Comparison of ENCODE assay signal across 24 mouse cellular contexts in the genomic region with DNA sequence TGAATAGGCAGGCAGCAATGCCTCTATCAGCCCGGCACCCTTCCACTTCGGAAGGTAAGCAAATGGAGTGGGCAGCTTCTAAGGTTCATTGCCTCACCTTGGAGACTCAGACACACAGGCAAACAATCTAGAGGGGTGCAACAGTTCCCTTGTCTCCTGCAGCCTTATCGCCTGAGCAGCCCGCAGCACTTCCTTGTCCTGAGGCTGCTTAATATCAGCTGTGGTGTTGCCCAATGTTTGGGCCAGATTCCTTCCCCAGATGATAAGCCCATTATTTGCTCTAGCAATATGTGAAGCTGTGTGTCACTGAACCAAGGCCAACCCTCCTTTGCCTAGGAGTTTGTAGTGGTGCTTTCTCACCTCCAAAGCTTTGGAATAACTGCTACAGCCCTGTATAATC. TPM values are rescaled to one million over a fixed set of nuclear protein-coding genes. Genes with fewer than 3 reads are reported as not detected.
A peak's percentile ranks its signal among the peaks of the same experiment; 100 is the strongest.
DNase-seq lines count a peak whose midpoint lies in the region; ATAC-seq lines count a peak whose summit lies in the region.
"Had no signal": no experiment of that assay in that cellular context is flagged by ENCODE, and none has a peak within 500 bp of the region (broad histone marks: within the 10 kb centered on the region; RNA-seq: fewer than 3 reads in every experiment).

No protein-coding gene starts in this region.

- 0 out of 2 replicates have a peak, but pooled peaks have one; percentile 30 for ATAC-seq in liver, embryonic 12.5 days
- peak; percentile 77 for ATAC-seq in intestine, embryonic 14.5 days (replicated peaks; ENCODE audit: low FRiP score, low TSS enrichment, low read depth)
- ATAC-seq in megakaryocyte progenitor cell, adult 5-6 weeks (replicated peaks; ENCODE audit: poor library complexity), result peak; percentile 94
- ATAC-seq: hindbrain, embryonic 16.5 days; midbrain, embryonic 16.5 days had no signal

- no peak overlapping the region for H3K9ac ChIP-seq in liver, embryonic 12.5 days
- H3K9ac ChIP-seq in intestine, embryonic 14.5 days (ENCODE audit: low read length), result no peak overlapping the region
- H3K9ac ChIP-seq: forebrain, embryonic 15.5 days; kidney, embryonic 15.5 days; liver, embryonic 13.5 days had no signal

- H3K9me3 ChIP-seq in liver, embryonic 12.5 days (replicated peaks), result no peaks in the 10 kb centered on the region
- H3K9me3 ChIP-seq in intestine, embryonic 14.5 days (ENCODE audit: control insufficient read depth, low read length), result no peaks in the 10 kb centered on the region
- H3K9me3 ChIP-seq: forebrain, embryonic 15.5 days; kidney, embryonic 15.5 days; liver, embryonic 13.5 days; megakaryocyte, embryonic 14.5 days had no signal

- no peak overlapping the region for H3K27ac ChIP-seq in liver, embryonic 12.5 days
- H3K27ac ChIP-seq in intestine, embryonic 14.5 days (ENCODE audit: low read depth), result no peak overlapping the region
- H3K27ac ChIP-seq: gastrocnemius, adult 2 months; heart, adult 2 months; kidney, embryonic 15.5 days; liver, embryonic 13.5 days had no signal

- H3K4me3 ChIP-seq in liver, embryonic 12.5 days, result no peak overlapping the region
- H3K4me3 ChIP-seq in intestine, embryonic 14.5 days (ENCODE audit: low read depth, low read length), result no peak overlapping the region
- H3K4me3 ChIP-seq: erythroblast, embryonic 14.5 days; forebrain, embryonic 15.5 days; gastrocnemius, adult 2 months; heart, adult 2 months; kidney, embryonic 15.5 days; liver, embryonic 13.5 days; megakaryocyte, embryonic 14.5 days had no signal

- no peaks in the 10 kb centered on the region for H3K27me3 ChIP-seq in liver, embryonic 12.5 days (replicated peaks)
- no peaks in the 10 kb centered on the region for H3K27me3 ChIP-seq in intestine, embryonic 14.5 days (replicated peaks; ENCODE audit: control insufficient read depth, insufficient read depth, low read length)
- H3K27me3 ChIP-seq: forebrain, embryonic 15.5 days; kidney, embryonic 15.5 days; liver, embryonic 13.5 days; megakaryocyte, embryonic 14.5 days had no signal

- 0 out of 2 replicates have a peak, but pooled peaks cover 5% of the 10 kb centered on the region for H3K4me1 ChIP-seq in liver, embryonic 12.5 days
- H3K4me1 ChIP-seq in intestine, embryonic 14.5 days (replicated peaks; ENCODE audit: control insufficient read depth, insufficient read depth, low read length), result no peaks in the 10 kb centered on the region
- H3K4me1 ChIP-seq: kidney, embryonic 15.5 days had no signal

- 18% methylated on average over 4 of the region's 4 CpGs for WGBS in liver, embryonic 12.5 days (ENCODE audit: insufficient replicate concordance)
- 67% methylated on average over 4 of the region's 4 CpGs for WGBS in intestine, embryonic 14.5 days

- DNase-seq in liver (no peak), 416B (ENCODE audit: low read depth) (peak; percentile 84)
- no peak for DNase-seq in intestine, embryonic 14.5 days (ENCODE audit: low spot score)
- no peak for DNase-seq in spleen, postnatal 10 days (ENCODE audit: low spot score in 2 of 2)
- no peak for DNase-seq in gastrocnemius, adult 18-20 months (ENCODE audit: low spot score)
- DNase-seq: adrenal gland, postnatal 10 days; cerebellum, adult 11-12 months; cerebellum, postnatal 36 days; gastrocnemius, adult 2 months; heart, postnatal 14 days; layer of hippocampus, postnatal 36 days; liver, embryonic 13.5 days; right cerebral cortex, postnatal 14 days; thymus, postnatal 36 days had no signal

- no peaks in the 10 kb centered on the region for H3K36me3 ChIP-seq in liver, embryonic 12.5 days
- no peaks in the 10 kb centered on the region for H3K36me3 ChIP-seq in intestine, embryonic 14.5 days (ENCODE audit: control insufficient read depth, insufficient read depth, low read length)
- H3K36me3 ChIP-seq: forebrain, embryonic 15.5 days; kidney, embryonic 15.5 days; liver, embryonic 13.5 days had no signal

- no peak overlapping the region for H3K4me2 ChIP-seq in liver, embryonic 12.5 days
- no peak overlapping the region for H3K4me2 ChIP-seq in intestine, embryonic 14.5 days (ENCODE audit: low read length)
- H3K4me2 ChIP-seq: forebrain, embryonic 15.5 days; kidney, embryonic 15.5 days; liver, embryonic 13.5 days had no signal

RNA-seq across cellular contexts. Expression of a gene that starts 58.8 kb away (rescaled TPM):
- 0.96 and 1.2 TPM in 2 replicates for polyA plus RNA-seq in liver, embryonic 12.5 days (2016; fragmentation: Nextera tagmentation; extraction: Ambion mirVana)
- polyA plus RNA-seq in intestine, embryonic 14.5 days (2014; fragmentation: Nextera tagmentation; extraction: Ambion mirVana), result 0.09 and 0.31 TPM in 2 replicates
- total RNA-seq in megakaryocyte progenitor cell, adult 5-6 weeks (2015), result 18.1 and 20.8 TPM in 2 replicates
- 24.5 and 24.9 TPM in 2 replicates for total RNA-seq in megakaryocyte progenitor cell, adult 5-6 weeks (2017)
- under 1 TPM in 1 of 2 experiments, not detected in 1; 0.12 TPM for total RNA-seq in gastrocnemius, adult 18-20 months (2021)
- total RNA-seq: gastrocnemius, adult 2 months; heart, adult 2 months; layer of hippocampus, postnatal 36 days; left cerebral cortex, postnatal 36 days had no signal
- polyA plus RNA-seq: erythroblast, embryonic 14.5 days had no signal

Comparison
In these comparisons a context has a peak if more than half of its experiments do, and no peak if none do; other contexts are left out.
1. ATAC-seq: peak in every context shown above with its lines; median percentile 94 in megakaryocyte progenitor cell, adult 5-6 weeks; 77 in intestine, embryonic 14.5 days; 30 in liver, embryonic 12.5 days.
2. RNA of a gene that starts 58.8 kb away (total RNA-seq): 18.1 to 24.9 TPM in megakaryocyte progenitor cell, adult 5-6 weeks; 0.12 TPM in gastrocnemius, adult 18-20 months; every median in the first group is over 10 times any median in the second.